Mouse (Mus musculus): ENCODE results near the gene Gm4869.
A peak's percentile ranks its signal among the peaks of the same experiment; 100 is the strongest.

Gene Gm4869

GRCm38 (mm10) chr5:140464943-140465342, 19.5 kb downstream of the Gm4869 start:
- DNase-seq (ENCODE audit: low spot score) = no peak

GRCm38 (mm10) chr5:140472336-140472735, 26.9 kb downstream of the Gm4869 start:
- no peak for DNase-seq (ENCODE audit: low spot score)

- no peak for DNase-seq (ENCODE audit: low spot score)
Measured at GRCm38 (mm10) chr5:140481458-140481857, 36.0 kb downstream of the Gm4869 start.

- DNase-seq (ENCODE audit: low spot score) = no peak
Measured at GRCm38 (mm10) chr5:140491142-140491541, 45.7 kb downstream of the Gm4869 start.

GRCm38 (mm10) chr5:140492684-140493233, 47.3 kb downstream of the Gm4869 start:
- DNase-seq (ENCODE audit: low spot score) = no peak

GRCm38 (mm10) chr5:140498176-140498575, 52.7 kb downstream of the Gm4869 start:
- no peak for DNase-seq (ENCODE audit: low spot score)

GRCm38 (mm10) chr5:140500736-140501135, 55.3 kb downstream of the Gm4869 start:
- DNase-seq (ENCODE audit: low spot score) = no peak

- no peak for DNase-seq (ENCODE audit: low spot score)
Measured at GRCm38 (mm10) chr5:140501982-140502836, 56.8 kb downstream of the Gm4869 start.

GRCm38 (mm10) chr5:140502925-140503324, 57.5 kb downstream of the Gm4869 start:
- peak; percentile 46 for DNase-seq (ENCODE audit: low spot score)

GRCm38 (mm10) chr5:140505208-140505780, 59.8 kb downstream of the Gm4869 start, which contains the start of gene Chst12:
Chst12 (plus strand) TSS chr5:140505550.
- peak; percentile 99 for DNase-seq (ENCODE audit: low spot score)

GRCm38 (mm10) chr5:140506096-140506794, 60.8 kb downstream of the Gm4869 start:
- no peak for DNase-seq (ENCODE audit: low spot score)

GRCm38 (mm10) chr5:140507466-140508208, 62.2 kb downstream of the Gm4869 start:
- DNase-seq (ENCODE audit: low spot score) = no peak

- no peak for DNase-seq (ENCODE audit: low spot score)
Measured at GRCm38 (mm10) chr5:140508686-140509085, 63.2 kb downstream of the Gm4869 start.

- no peak for DNase-seq (ENCODE audit: low spot score)
Measured at GRCm38 (mm10) chr5:140509204-140509603, 63.8 kb downstream of the Gm4869 start.

GRCm38 (mm10) chr5:140510012-140511000, 64.9 kb downstream of the Gm4869 start:
- no peak for DNase-seq (ENCODE audit: low spot score)

GRCm38 (mm10) chr5:140513921-140514320, 68.5 kb downstream of the Gm4869 start:
- no peak for DNase-seq (ENCODE audit: low spot score)

GRCm38 (mm10) chr5:140514799-140515486, 69.5 kb downstream of the Gm4869 start:
- DNase-seq (ENCODE audit: low spot score) = no peak

- DNase-seq (ENCODE audit: low spot score) = no peak
Measured at GRCm38 (mm10) chr5:140517159-140517920, 71.9 kb downstream of the Gm4869 start.

GRCm38 (mm10) chr5:140517921-140518230, 72.4 kb downstream of the Gm4869 start:
- DNase-seq (ENCODE audit: low spot score) = no peak

Measured in ovary, adult 18-20 months (tissue).